12 mouse cellular contexts compared by ENCODE assay signal in genomic region chr16:55469703-55470102, GRCm38 (mm10).
DNase-seq lines count a peak whose midpoint lies in the region; ATAC-seq and TF ChIP-seq lines count a peak whose summit lies in the region.
"Had no signal": no experiment of that assay in that cellular context is flagged by ENCODE, and none has a peak within 500 bp of the region (broad histone marks: within the 10 kb centered on the region; RNA-seq: fewer than 3 reads in every experiment).

No protein-coding gene starts in this region.

- H3K36me3 ChIP-seq in hindbrain, postnatal 0 days (ENCODE audit: insufficient read depth, low read length) = no peaks in the 10 kb centered on the region
- no peaks in the 10 kb centered on the region for H3K36me3 ChIP-seq in hindbrain, embryonic 11.5 days (ENCODE audit: control insufficient read depth, insufficient read depth, low read length)
- no peaks in the 10 kb centered on the region for H3K36me3 ChIP-seq in midbrain, postnatal 0 days (ENCODE audit: insufficient read depth, low read length)
- no peaks in the 10 kb centered on the region for H3K36me3 ChIP-seq in midbrain, embryonic 15.5 days (replicated peaks)
- no peaks in the 10 kb centered on the region for H3K36me3 ChIP-seq in intestine, postnatal 0 days (ENCODE audit: control insufficient read depth, insufficient read depth)
- H3K36me3 ChIP-seq: embryonic facial prominence, embryonic 12.5 days; embryonic facial prominence, embryonic 15.5 days; forebrain, embryonic 15.5 days; hindbrain, embryonic 13.5 days had no signal

- H3K27me3 ChIP-seq in hindbrain, postnatal 0 days (ENCODE audit: insufficient read depth, low read length) = no peaks in the 10 kb centered on the region
- H3K27me3 ChIP-seq in hindbrain, embryonic 11.5 days (ENCODE audit: control insufficient read depth, insufficient read depth, low read length) = no peaks in the 10 kb centered on the region
- no peaks in the 10 kb centered on the region for H3K27me3 ChIP-seq in midbrain, postnatal 0 days (ENCODE audit: insufficient read depth, low read length)
- no peaks in the 10 kb centered on the region for H3K27me3 ChIP-seq in midbrain, embryonic 15.5 days (replicated peaks)
- H3K27me3 ChIP-seq in Patski = no peaks in the 10 kb centered on the region
- no peaks in the 10 kb centered on the region for H3K27me3 ChIP-seq in intestine, postnatal 0 days (replicated peaks; ENCODE audit: control insufficient read depth, insufficient read depth, low read length)
- H3K27me3 ChIP-seq: embryonic facial prominence, embryonic 12.5 days; embryonic facial prominence, embryonic 15.5 days; forebrain, embryonic 15.5 days; hindbrain, embryonic 13.5 days had no signal

- TF ChIP-seq CTCF in hindbrain, postnatal 0 days (IDR thresholded peaks at IDR 0.05; ENCODE audit: low read depth) = peak; percentile 32
- TF ChIP-seq CTCF in midbrain, postnatal 0 days (IDR thresholded peaks at IDR 0.05) = peak; percentile 34; the same call in 1 of the 2 replicates
- peak; percentile 27 for TF ChIP-seq CTCF in Patski (IDR thresholded peaks at IDR 0.05)
- TF ChIP-seq CTCF in intestine, postnatal 0 days (IDR thresholded peaks at IDR 0.05; ENCODE audit: low read depth) = no peak

- CTCF ChIA-PET in Patski (lab: Charles Lee) = interaction anchor here (1.6 to 3.0 kb wide), 2 partner anchors 8 to 318 kb away, joined by 8 to 15 read pairs; no protein-coding TSS in a partner anchor

- H3K9me3 ChIP-seq in hindbrain, postnatal 0 days (ENCODE audit: low read length) = no peaks in the 10 kb centered on the region
- no peaks in the 10 kb centered on the region for H3K9me3 ChIP-seq in hindbrain, embryonic 11.5 days (ENCODE audit: control insufficient read depth, low read length)
- no peaks in the 10 kb centered on the region for H3K9me3 ChIP-seq in midbrain, postnatal 0 days (ENCODE audit: low read length)
- H3K9me3 ChIP-seq in midbrain, embryonic 15.5 days = no peaks in the 10 kb centered on the region
- H3K9me3 ChIP-seq in intestine, postnatal 0 days (ENCODE audit: control insufficient read depth) = no peaks in the 10 kb centered on the region
- H3K9me3 ChIP-seq: embryonic facial prominence, embryonic 12.5 days; embryonic facial prominence, embryonic 15.5 days; forebrain, embryonic 15.5 days; hindbrain, embryonic 13.5 days had no signal

- in situ Hi-C loops in Patski (cut with MboI; ENCODE audit: low pct_unique_long_range_greater_than_20kb) = loop anchor here (10.0 to 25.0 kb wide), 3 partner anchors 485 to 1507 kb away; no protein-coding TSS in a partner anchor

- 67% methylated on average over 3 of the region's 3 CpGs for WGBS in hindbrain, postnatal 0 days
- WGBS in hindbrain, embryonic 11.5 days = 62% methylated on average over 3 of the region's 3 CpGs
- 60% methylated on average over 3 of the region's 3 CpGs for WGBS in midbrain, postnatal 0 days
- 64% methylated on average over 3 of the region's 3 CpGs for WGBS in midbrain, embryonic 15.5 days
- WGBS in intestine, postnatal 0 days = 65% methylated on average over 3 of the region's 3 CpGs

- H3K4me3 ChIP-seq in hindbrain, postnatal 0 days (ENCODE audit: low read length) = no peak overlapping the region
- H3K4me3 ChIP-seq in hindbrain, embryonic 11.5 days (ENCODE audit: low read depth, low read length) = no peak overlapping the region
- H3K4me3 ChIP-seq in midbrain, postnatal 0 days (ENCODE audit: low read depth, low read length) = no peak overlapping the region
- no peak overlapping the region for H3K4me3 ChIP-seq in midbrain, embryonic 15.5 days
- H3K4me3 ChIP-seq in intestine, postnatal 0 days (ENCODE audit: low read depth, low read length) = no peak overlapping the region
- H3K4me3 ChIP-seq: embryonic facial prominence, embryonic 12.5 days; embryonic facial prominence, embryonic 15.5 days; forebrain, embryonic 15.5 days; hindbrain, embryonic 13.5 days had no signal

- H3K27ac ChIP-seq in hindbrain, postnatal 0 days = no peak overlapping the region
- no peak overlapping the region for H3K27ac ChIP-seq in hindbrain, embryonic 11.5 days (ENCODE audit: low read depth, low read length)
- H3K27ac ChIP-seq in midbrain, postnatal 0 days (ENCODE audit: low read depth, low read length) = no peak overlapping the region
- no peak overlapping the region for H3K27ac ChIP-seq in midbrain, embryonic 15.5 days
- H3K27ac ChIP-seq in intestine, postnatal 0 days (ENCODE audit: low read depth, low read length) = no peak overlapping the region
- H3K27ac ChIP-seq: embryonic facial prominence, embryonic 12.5 days; embryonic facial prominence, embryonic 15.5 days; forebrain, embryonic 15.5 days; hindbrain, embryonic 13.5 days had no signal

- H3K4me2 ChIP-seq in hindbrain, postnatal 0 days (ENCODE audit: low read depth, low read length) = no peak overlapping the region
- H3K4me2 ChIP-seq in hindbrain, embryonic 11.5 days (replicated peaks; ENCODE audit: low read depth, low read length) = no peak overlapping the region
- no peak overlapping the region for H3K4me2 ChIP-seq in midbrain, postnatal 0 days (ENCODE audit: low read depth, low read length, poor library complexity, severe bottlenecking)
- H3K4me2 ChIP-seq in midbrain, embryonic 15.5 days = no peak overlapping the region
- H3K4me2 ChIP-seq in intestine, postnatal 0 days (replicated peaks; ENCODE audit: low read depth) = no peak overlapping the region
- H3K4me2 ChIP-seq: embryonic facial prominence, embryonic 12.5 days; embryonic facial prominence, embryonic 15.5 days; forebrain, embryonic 15.5 days; heart, embryonic 11.5 days; hindbrain, embryonic 13.5 days had no signal

- no peak for ATAC-seq in hindbrain, postnatal 0 days
- no peak for ATAC-seq in hindbrain, embryonic 11.5 days (ENCODE audit: low FRiP score)
- ATAC-seq in midbrain, postnatal 0 days (ENCODE audit: low FRiP score) = no peak
- ATAC-seq in midbrain, embryonic 15.5 days (replicated peaks) = no peak
- ATAC-seq in Patski = no peak
- no peak for ATAC-seq in intestine, postnatal 0 days

- no peak overlapping the region for H3K9ac ChIP-seq in hindbrain, postnatal 0 days (replicated peaks; ENCODE audit: low read length)
- H3K9ac ChIP-seq in hindbrain, embryonic 11.5 days (ENCODE audit: low read depth, low read length) = no peak overlapping the region
- H3K9ac ChIP-seq in midbrain, postnatal 0 days (replicated peaks; ENCODE audit: low read length, poor library complexity, severe bottlenecking) = no peak overlapping the region
- no peak overlapping the region for H3K9ac ChIP-seq in midbrain, embryonic 15.5 days
- no peak overlapping the region for H3K9ac ChIP-seq in intestine, postnatal 0 days (ENCODE audit: low read depth, low read length)
- H3K9ac ChIP-seq: embryonic facial prominence, embryonic 12.5 days; embryonic facial prominence, embryonic 15.5 days; forebrain, embryonic 15.5 days; hindbrain, embryonic 13.5 days had no signal

- POLR2A ChIA-PET in Patski (lab: Charles Lee) = no interaction called here

- no peak for DNase-seq in hindbrain, postnatal 0 days (ENCODE audit: low spot score)
- DNase-seq in hindbrain, embryonic 11.5 days (ENCODE audit: low spot score) = no peak
- DNase-seq in midbrain, postnatal 0 days (ENCODE audit: low spot score) = no peak
- no peak for DNase-seq in Patski (ENCODE audit: low read depth, low spot score)
- DNase-seq in thymus, adult 18-20 months = no peak

- H3K4me1 ChIP-seq in hindbrain, postnatal 0 days (ENCODE audit: insufficient read depth, low read length) = no peaks in the 10 kb centered on the region
- H3K4me1 ChIP-seq in hindbrain, embryonic 11.5 days (replicated peaks; ENCODE audit: control insufficient read depth, insufficient read depth, low read length) = no peaks in the 10 kb centered on the region
- H3K4me1 ChIP-seq in midbrain, postnatal 0 days (ENCODE audit: insufficient read depth, low read length) = no peaks in the 10 kb centered on the region
- no peaks in the 10 kb centered on the region; the same call in 1 of the 2 replicates for H3K4me1 ChIP-seq in midbrain, embryonic 15.5 days
- H3K4me1 ChIP-seq in intestine, postnatal 0 days (replicated peaks; ENCODE audit: control insufficient read depth, insufficient read depth, low read length) = no peaks in the 10 kb centered on the region
- H3K4me1 ChIP-seq: embryonic facial prominence, embryonic 12.5 days; embryonic facial prominence, embryonic 15.5 days had no signal
